Mouse (Mus musculus): Measurements from ENCODE around the gene Hdac7.

Gene Hdac7

DNA sequence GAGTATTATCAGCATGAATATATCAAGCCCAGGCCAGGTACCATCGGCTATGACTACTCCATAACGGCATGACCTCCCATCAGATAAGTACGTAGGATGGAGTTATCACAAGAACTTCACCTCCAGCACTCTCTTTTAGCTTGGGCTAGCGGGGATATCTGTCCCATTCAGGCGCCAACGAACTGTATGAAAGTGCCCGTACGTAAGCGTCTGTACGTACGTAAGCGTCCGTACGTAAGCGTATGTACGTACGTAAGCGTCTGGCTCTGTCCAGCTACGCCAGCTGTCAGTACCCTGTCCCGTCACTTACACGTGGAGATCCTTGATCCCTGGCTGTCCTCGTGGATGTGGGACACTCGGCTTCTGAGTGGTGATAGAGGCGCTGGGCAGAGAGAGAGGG, 97.6 kb downstream of the Hdac7 start:
- TF ChIP-seq POU5F1 (IDR thresholded peaks at IDR 0.05; ENCODE audit: borderline replicate concordance, low read length) (no peak), CTCF (conservative IDR thresholded peaks at IDR 0.05; ENCODE audit: low read length) (no peak), NANOG (IDR thresholded peaks at IDR 0.05; ENCODE audit: borderline replicate concordance, low read length) (no peak)
- no peaks in the 10 kb centered on the region for H3K9me3 ChIP-seq (ENCODE audit: low read length)
- no peaks in the 10 kb centered on the region for H3K27me3 ChIP-seq (ENCODE audit: insufficient read depth, low read length)

DNA sequence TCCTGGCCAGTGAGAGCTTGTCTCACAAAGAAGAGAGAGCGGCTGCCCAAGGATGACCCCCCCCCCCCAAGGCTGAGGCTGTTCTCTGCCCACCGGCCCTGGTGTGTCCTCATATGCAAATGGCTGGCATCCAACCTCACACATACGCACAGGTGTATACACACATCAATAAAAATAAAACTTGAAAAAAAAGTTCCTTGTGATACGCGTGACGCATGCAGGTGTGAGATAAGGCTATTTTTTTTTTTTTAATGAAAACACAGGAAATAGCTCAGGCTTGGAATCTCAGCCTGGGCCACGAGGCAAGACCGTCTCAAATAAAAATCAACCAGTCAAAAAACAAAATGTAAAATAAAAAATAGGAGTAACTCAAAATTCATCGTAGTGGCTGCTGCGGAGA, 98.0 kb downstream of the Hdac7 start:
- TF ChIP-seq NANOG (IDR thresholded peaks at IDR 0.05; ENCODE audit: borderline replicate concordance, low read length), result no peak
- Histone ChIP-seq H3K9me3 (ENCODE audit: low read length) (no peaks in the 10 kb centered on the region), H3K27me3 (ENCODE audit: insufficient read depth, low read length) (peaks cover 1% of the 10 kb centered on the region; the same call in 1 of the 2 replicates), H3K36me3 (ENCODE audit: insufficient read depth, low read length) (peaks cover 39% of the 10 kb centered on the region), H3K4me3 (replicated peaks; ENCODE audit: low read length) (no peak overlapping the region), H3K4me1 (replicated peaks; ENCODE audit: low read depth, low read length) (peaks cover 17% of the 10 kb centered on the region)

More for the DNA sequence above, 97.6 kb downstream of the Hdac7 start:
- peaks cover 17% of the 10 kb centered on the region for H3K4me1 ChIP-seq (replicated peaks; ENCODE audit: low read depth, low read length)
- H3K4me3 ChIP-seq (replicated peaks; ENCODE audit: low read length), result no peak overlapping the region
- peaks cover 39% of the 10 kb centered on the region for H3K36me3 ChIP-seq (ENCODE audit: insufficient read depth, low read length)

GRCm38 (mm10) chr15:97745331-97745730, 99.0 kb downstream of the Hdac7 start:
- peaks cover 3% of the 10 kb centered on the region; the same call in 1 of the 2 replicates for H3K27me3 ChIP-seq (ENCODE audit: insufficient read depth, low read length)
- H3K9me3 ChIP-seq (ENCODE audit: low read length), result no peaks in the 10 kb centered on the region
- peaks cover 11% of the 10 kb centered on the region for H3K4me1 ChIP-seq (replicated peaks; ENCODE audit: low read depth, low read length)
- TF ChIP-seq POU5F1 (IDR thresholded peaks at IDR 0.05; ENCODE audit: borderline replicate concordance, low read length) (no peak), CTCF (conservative IDR thresholded peaks at IDR 0.05; ENCODE audit: low read length) (no peak), NANOG (IDR thresholded peaks at IDR 0.05; ENCODE audit: borderline replicate concordance, low read length) (no peak)
- H3K36me3 ChIP-seq (ENCODE audit: insufficient read depth, low read length), result peaks cover 39% of the 10 kb centered on the region
- no peak overlapping the region for H3K4me3 ChIP-seq (replicated peaks; ENCODE audit: low read length)

GRCm38 (mm10) chr15:97744930-97745329, 99.4 kb downstream of the Hdac7 start:
- H3K36me3 ChIP-seq (ENCODE audit: insufficient read depth, low read length), result peaks cover 39% of the 10 kb centered on the region
- peaks cover 3% of the 10 kb centered on the region; the same call in 1 of the 2 replicates for H3K27me3 ChIP-seq (ENCODE audit: insufficient read depth, low read length)
- H3K9me3 ChIP-seq (ENCODE audit: low read length), result no peaks in the 10 kb centered on the region
- TF ChIP-seq POU5F1 (IDR thresholded peaks at IDR 0.05; ENCODE audit: borderline replicate concordance, low read length), result no peak
- no peak for TF ChIP-seq CTCF (conservative IDR thresholded peaks at IDR 0.05; ENCODE audit: low read length)
- no peak overlapping the region for H3K4me3 ChIP-seq (replicated peaks; ENCODE audit: low read length)
- H3K4me1 ChIP-seq (replicated peaks; ENCODE audit: low read depth, low read length), result peaks cover 7% of the 10 kb centered on the region

DNA sequence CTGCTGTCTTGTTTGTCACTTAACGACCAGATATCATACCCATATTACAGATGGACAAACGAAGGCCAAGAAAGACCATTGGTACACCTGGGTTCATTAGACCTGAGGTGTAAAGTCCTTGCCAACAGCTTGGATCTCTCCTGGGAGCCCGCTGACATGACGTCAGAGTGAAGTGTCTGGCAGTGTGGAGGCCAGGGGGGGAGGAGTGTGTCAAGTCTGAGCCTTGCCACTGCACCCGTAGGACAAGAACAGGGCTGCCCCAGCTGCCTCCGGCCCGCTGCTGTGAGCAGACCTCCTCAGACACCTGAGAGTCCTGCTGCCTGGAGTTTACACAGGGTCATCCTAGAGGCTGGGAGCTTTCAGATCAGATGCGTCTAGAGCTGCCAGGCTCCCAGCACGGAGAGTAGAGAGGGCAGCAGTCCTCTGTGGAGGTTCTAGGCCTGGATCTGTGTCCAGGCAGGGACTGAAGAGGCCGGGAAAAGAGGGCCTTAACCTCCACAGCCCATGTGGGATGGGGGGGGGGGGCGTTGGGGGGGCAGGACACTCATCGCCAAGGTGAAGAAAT, 100.3 kb downstream of the Hdac7 start:
- Histone ChIP-seq H3K4me1 (replicated peaks; ENCODE audit: low read depth, low read length) (peaks cover 5% of the 10 kb centered on the region), H3K27me3 (ENCODE audit: insufficient read depth, low read length) (peaks cover 3% of the 10 kb centered on the region; the same call in 1 of the 2 replicates), H3K36me3 (ENCODE audit: insufficient read depth, low read length) (peaks cover 32% of the 10 kb centered on the region), H3K4me3 (replicated peaks; ENCODE audit: low read length) (no peak overlapping the region), H3K9me3 (ENCODE audit: low read length) (0 out of 2 replicates have a peak, but pooled peaks cover 7% of the 10 kb centered on the region)
- no peak for TF ChIP-seq NANOG (IDR thresholded peaks at IDR 0.05; ENCODE audit: borderline replicate concordance, low read length)
- TF ChIP-seq POU5F1 (IDR thresholded peaks at IDR 0.05; ENCODE audit: borderline replicate concordance, low read length), result no peak
- TF ChIP-seq CTCF (conservative IDR thresholded peaks at IDR 0.05; ENCODE audit: low read length), result no peak

DNA sequence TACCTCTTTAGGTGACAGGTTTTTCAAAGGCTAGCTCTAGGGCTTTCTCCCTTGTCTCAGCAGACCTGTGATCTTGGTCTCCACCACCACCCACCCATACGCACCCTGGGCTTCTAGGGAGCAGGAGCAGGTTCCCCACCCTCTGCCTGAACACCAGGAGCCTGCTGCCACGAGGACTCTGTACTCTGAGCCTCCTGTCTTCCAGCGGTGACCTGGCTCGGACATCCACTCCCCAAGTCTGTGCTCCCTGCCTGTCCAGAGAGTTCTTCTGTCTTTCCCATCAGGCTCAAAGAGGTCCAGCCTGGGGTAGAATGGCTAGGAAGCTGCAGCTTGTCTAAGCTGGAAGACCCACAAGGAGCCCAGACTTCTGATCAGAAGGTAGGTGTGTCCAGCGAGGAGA, 101.1 kb downstream of the Hdac7 start:
- TF ChIP-seq CTCF (conservative IDR thresholded peaks at IDR 0.05; ENCODE audit: low read length) (no peak), POU5F1 (IDR thresholded peaks at IDR 0.05; ENCODE audit: borderline replicate concordance, low read length) (no peak), NANOG (IDR thresholded peaks at IDR 0.05; ENCODE audit: borderline replicate concordance, low read length) (no peak)
- Histone ChIP-seq H3K9me3 (ENCODE audit: low read length) (0 out of 2 replicates have a peak, but pooled peaks cover 9% of the 10 kb centered on the region), H3K4me3 (replicated peaks; ENCODE audit: low read length) (no peak overlapping the region), H3K4me1 (replicated peaks; ENCODE audit: low read depth, low read length) (peaks cover 5% of the 10 kb centered on the region), H3K36me3 (ENCODE audit: insufficient read depth, low read length) (peaks cover 24% of the 10 kb centered on the region), H3K27me3 (ENCODE audit: insufficient read depth, low read length) (peaks cover 3% of the 10 kb centered on the region; the same call in 1 of the 2 replicates)

Data from E14TG2a.4 (cell line).